Mouse (Mus musculus) midbrain, embryonic 11.5 days (tissue): ENCODE results near the gene Skor1. TPM values are rescaled to one million over a fixed set of nuclear protein-coding genes. Genes with fewer than 3 reads are reported as not detected.
A peak's percentile ranks its signal among the peaks of the same experiment; 100 is the strongest.

ENCODE experiments used
- ATAC-seq: fragments of 200-750 bp; cut with Nextera tagmentation; 2 replicates; pipeline ENCODE4 v1.8.0; 2017; ENCODE audit warnings: moderate TSS enrichment, moderate library complexity; ENCODE audit not compliant: low FRiP score
- DNase-seq: peaks from one replicate; pipeline ENCODE4 v3.0.0; 2015; ENCODE audit warnings: low spot score; ENCODE audit errors: missing footprints
- H3K27ac ChIP-seq: fragments of 300-500 bp; sonication (generic); 2 replicates; pipeline ENCODE4 v1.5.1; 2014; ENCODE audit warnings: low read depth, low read length
- H3K27me3 ChIP-seq: fragments of 300-500 bp; sonication (generic); 2 replicates; pipeline ENCODE4 v1.6.1; 2014; ENCODE audit warnings: mild to moderate bottlenecking, low read length, moderate library complexity, mixed read lengths; ENCODE audit not compliant: control insufficient read depth, insufficient read depth
- H3K36me3 ChIP-seq: fragments of 300-500 bp; sonication (generic); 2 replicates; pipeline ENCODE4 v1.6.1; 2014; ENCODE audit warnings: mild to moderate bottlenecking, low read length, moderate library complexity, mixed read lengths; ENCODE audit not compliant: control insufficient read depth, insufficient read depth
- H3K4me1 ChIP-seq: fragments of 300-500 bp; sonication (generic); 2 replicates; pipeline ENCODE4 v1.6.1; 2014; ENCODE audit warnings: low read length; ENCODE audit not compliant: control insufficient read depth, insufficient read depth
- H3K4me2 ChIP-seq: fragments of 300-500 bp; sonication (generic); 2 replicates; pipeline ENCODE4 v1.6.1; 2014; ENCODE audit warnings: mild to moderate bottlenecking, moderate library complexity
- H3K4me3 ChIP-seq: fragments of 300-500 bp; sonication (generic); 2 replicates; pipeline ENCODE4 v1.5.1; 2014; ENCODE audit warnings: low read depth, low read length
- H3K9ac ChIP-seq: fragments of 300-500 bp; sonication (generic); 2 replicates; pipeline ENCODE4 v1.6.1; 2014; ENCODE audit warnings: low read length
- H3K9me3 ChIP-seq: fragments of 300-500 bp; sonication (generic); 2 replicates; pipeline ENCODE4 v1.6.1; 2016; ENCODE audit warnings: low read length; ENCODE audit not compliant: control insufficient read depth
- WGBS: fragments of 180-500 bp; shearing (Covaris S2); extraction: QIAGEN DNeasy Blood & Tissue Kit; methylation state at CpG from one replicate; pipeline ENCODE4 v1.1.7; 2014; 5-methylcytosine and 5-hydroxymethylcytosine counted together
- polyA plus RNA-seq: library from polyadenylated mRNA; unstranded; fragments of >200 nt; fragmentation: Nextera tagmentation; extraction: Ambion mirVana; gene quantifications from 2 replicates; pipeline ENCODE4 v1.2.1, GENCODE M21; 2014

Gene Skor1
- polyA plus RNA-seq, 1 experiment from 2014 or later: 0.05 TPM

DNA sequence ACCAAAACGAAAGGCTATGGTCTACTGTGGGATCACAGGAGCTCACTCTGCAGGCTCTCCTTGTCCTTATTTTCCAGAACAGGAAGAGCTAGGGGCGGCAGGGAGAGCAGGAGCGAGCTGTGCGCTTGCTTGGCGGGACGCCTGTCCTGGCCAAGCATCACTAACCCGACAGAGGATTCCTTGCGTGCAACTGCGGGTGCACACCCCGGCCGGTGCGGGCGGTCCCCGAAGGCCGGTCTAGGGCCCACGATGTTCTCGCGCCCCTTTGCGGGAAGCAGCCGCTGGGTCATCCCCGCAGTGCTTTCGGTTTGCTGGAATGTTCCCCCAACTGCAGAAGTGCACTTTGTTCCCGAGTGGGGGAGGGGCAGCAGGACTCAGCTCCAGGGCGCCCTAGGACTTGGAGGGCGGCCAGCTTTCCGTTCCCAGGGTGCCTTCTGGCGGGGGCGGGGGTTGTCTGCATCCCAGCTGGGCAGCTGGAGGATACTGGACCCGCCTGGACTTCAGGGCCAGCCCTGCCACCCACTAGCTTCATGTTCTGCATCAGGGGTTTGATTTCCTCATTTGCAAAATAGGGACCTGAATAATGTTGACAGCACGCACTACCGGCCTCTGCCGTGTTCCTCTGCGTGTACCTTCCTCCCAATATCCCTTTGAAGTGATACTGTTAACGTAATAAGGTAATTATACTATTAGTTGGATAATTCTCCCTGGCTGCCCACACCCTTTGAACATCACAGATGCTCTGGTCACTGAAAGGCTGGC lies 39.6 kb downstream of the Skor1 start:
- Histone ChIP-seq H3K27me3 (no peaks in the 10 kb centered on the region), H3K9ac (peak overlapping the region; percentile 75), H3K4me2 (peak overlapping the region; percentile 73), H3K36me3 (no peaks in the 10 kb centered on the region), H3K4me3 (peak overlapping the region; percentile 40), H3K4me1 (peaks cover 15% of the 10 kb centered on the region), H3K27ac (peak overlapping the region; percentile 61), H3K9me3 (no peaks in the 10 kb centered on the region; the same call in 1 of the 2 replicates)
- DNase-seq: peak; percentile 96
- 2% methylated on average over 34 of the region's 34 CpGs for WGBS
- ATAC-seq: peak; percentile 64

DNA sequence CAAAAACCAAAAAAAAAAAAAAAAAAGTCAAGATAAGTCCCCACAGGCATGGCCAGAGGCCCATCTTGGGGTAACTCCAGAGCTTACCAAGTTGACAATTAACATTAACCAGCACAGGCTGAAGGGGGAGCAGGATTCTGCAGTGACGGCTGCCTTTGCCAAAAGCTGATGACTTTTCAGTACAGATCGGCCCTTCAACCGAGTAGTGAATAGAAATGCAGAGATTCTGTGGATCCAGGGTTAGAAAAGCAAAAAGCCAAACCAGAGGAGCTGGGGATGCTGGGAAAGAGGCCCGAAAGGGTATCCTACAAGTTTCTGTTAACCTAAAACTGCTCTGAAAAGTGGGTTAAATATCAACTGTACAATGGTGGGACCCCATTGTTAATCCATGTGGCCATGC lies 40.2 kb downstream of the Skor1 start:
- peak overlapping the region; percentile 61; the same call in 1 of the 2 replicates for H3K27ac ChIP-seq
- 50% methylated on average over 4 of the region's 4 CpGs for WGBS
- ATAC-seq (no peak), DNase-seq (peak; percentile 93)
- H3K9ac ChIP-seq: peak overlapping the region; percentile 75
- peak overlapping the region; percentile 73 for H3K4me2 ChIP-seq
- no peaks in the 10 kb centered on the region for H3K27me3 ChIP-seq
- no peaks in the 10 kb centered on the region; the same call in 1 of the 2 replicates for H3K9me3 ChIP-seq
- H3K4me1 ChIP-seq: peaks cover 15% of the 10 kb centered on the region
- H3K36me3 ChIP-seq: no peaks in the 10 kb centered on the region
- H3K4me3 ChIP-seq: peak overlapping the region; percentile 40

DNA sequence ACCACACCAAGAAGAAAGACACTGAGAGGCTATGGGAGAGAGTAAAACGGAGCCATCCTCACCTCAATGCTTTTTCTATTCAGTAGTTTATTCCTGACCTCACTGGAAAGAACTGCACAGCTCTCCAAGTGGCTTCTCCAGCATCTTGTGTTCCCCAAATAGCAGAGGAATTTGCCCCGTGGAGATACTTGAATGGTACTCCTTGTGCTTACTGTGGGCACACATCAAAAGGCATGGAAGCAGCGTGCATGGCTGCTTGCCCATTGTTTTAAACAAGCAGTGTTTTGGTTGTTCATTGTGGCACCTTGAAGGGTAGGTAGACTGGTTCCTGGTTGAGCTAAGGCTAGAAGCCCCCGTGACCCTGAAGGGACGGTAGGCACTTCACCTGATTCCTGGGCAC lies 48.1 kb downstream of the Skor1 start:
- 44% methylated on average over 5 of the region's 5 CpGs for WGBS
- Histone ChIP-seq H3K36me3 (no peaks in the 10 kb centered on the region), H3K4me1 (peaks cover 10% of the 10 kb centered on the region), H3K4me3 (no peak overlapping the region), H3K27me3 (no peaks in the 10 kb centered on the region), H3K9ac (no peak overlapping the region), H3K4me2 (no peak overlapping the region), H3K9me3 (no peaks in the 10 kb centered on the region), H3K27ac (no peak overlapping the region; the same call in 1 of the 2 replicates)
- no peak for DNase-seq
- ATAC-seq: no peak

DNA sequence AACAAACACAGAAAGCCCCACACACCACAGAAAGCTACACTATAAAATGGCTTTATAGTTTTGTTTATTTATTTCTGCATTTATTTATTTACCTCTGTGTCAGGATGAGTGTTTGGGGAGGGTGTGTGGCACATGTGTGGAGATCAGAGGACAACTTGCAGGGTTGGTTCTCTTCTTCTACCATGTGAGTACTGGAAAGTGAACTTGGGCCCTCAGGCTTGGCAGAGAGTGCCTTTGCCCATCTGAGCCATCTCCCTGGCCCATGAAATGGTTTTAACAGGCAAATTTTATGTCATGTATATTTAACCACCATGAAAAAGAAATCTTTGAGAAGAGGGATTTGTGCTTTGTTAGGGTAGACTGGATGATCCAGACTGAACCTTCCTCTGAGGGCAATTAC lies 48.9 kb downstream of the Skor1 start:
- Histone ChIP-seq H3K36me3 (no peaks in the 10 kb centered on the region), H3K4me1 (peaks cover 10% of the 10 kb centered on the region), H3K9me3 (no peaks in the 10 kb centered on the region), H3K4me3 (no peak overlapping the region), H3K27ac (no peak overlapping the region), H3K27me3 (no peaks in the 10 kb centered on the region), H3K4me2 (no peak overlapping the region), H3K9ac (no peak overlapping the region)
- DNase-seq (no peak), ATAC-seq (no peak)

DNA sequence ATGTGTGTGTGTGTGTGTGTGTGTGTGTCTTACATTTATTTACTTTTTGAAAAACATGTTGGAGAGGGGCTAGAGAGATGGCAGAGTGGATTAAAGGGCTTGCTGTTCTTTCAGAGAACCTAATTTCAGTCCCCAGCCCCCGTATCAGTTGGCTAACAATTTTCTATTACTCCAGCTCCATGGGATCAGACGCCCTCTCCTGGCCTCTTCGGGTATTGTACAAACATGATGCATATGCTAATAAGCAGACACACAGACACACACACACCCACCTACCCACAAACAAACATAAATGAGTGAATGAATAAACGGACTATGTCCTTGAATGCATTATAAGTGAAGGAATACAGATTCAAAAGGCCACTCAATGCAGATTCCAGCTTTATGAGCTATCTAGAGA lies 49.4 kb downstream of the Skor1 start:
- WGBS: 85% methylated on average over 4 of the region's 4 CpGs
- DNase-seq (no peak), ATAC-seq (no peak)
- Histone ChIP-seq H3K9me3 (no peaks in the 10 kb centered on the region), H3K4me1 (peaks cover 10% of the 10 kb centered on the region), H3K9ac (no peak overlapping the region), H3K27ac (no peak overlapping the region), H3K4me3 (no peak overlapping the region), H3K4me2 (no peak overlapping the region), H3K36me3 (no peaks in the 10 kb centered on the region), H3K27me3 (no peaks in the 10 kb centered on the region)

DNA sequence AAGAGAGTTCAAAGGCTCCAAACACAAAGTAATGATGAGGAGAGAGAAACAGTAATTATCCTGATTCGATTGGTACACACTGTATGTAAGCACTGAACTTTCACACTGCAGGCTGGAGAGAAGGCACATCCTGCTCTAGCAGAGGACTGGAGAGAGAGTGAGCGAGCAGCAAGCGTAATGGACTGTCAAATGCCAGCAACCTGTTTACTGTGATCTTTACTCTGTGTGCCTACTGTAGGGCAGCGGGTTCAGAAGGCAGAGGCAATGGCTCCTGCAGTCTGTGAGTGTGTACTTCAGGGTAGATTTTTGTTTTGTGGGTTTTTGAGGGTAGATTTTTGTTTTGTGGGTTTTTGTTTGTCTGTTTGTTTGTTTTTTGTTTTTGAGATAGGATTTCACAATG lies 49.9 kb downstream of the Skor1 start:
- ATAC-seq (no peak), DNase-seq (no peak)
- H3K9me3 ChIP-seq: no peaks in the 10 kb centered on the region
- no peak overlapping the region for H3K4me2 ChIP-seq
- H3K27ac ChIP-seq: no peak overlapping the region
- no peaks in the 10 kb centered on the region for H3K36me3 ChIP-seq
- H3K27me3 ChIP-seq: no peaks in the 10 kb centered on the region
- H3K4me1 ChIP-seq: peaks cover 10% of the 10 kb centered on the region
- WGBS: 89% methylated on average over 4 of the region's 4 CpGs
- no peak overlapping the region for H3K4me3 ChIP-seq
- no peak overlapping the region for H3K9ac ChIP-seq

DNA sequence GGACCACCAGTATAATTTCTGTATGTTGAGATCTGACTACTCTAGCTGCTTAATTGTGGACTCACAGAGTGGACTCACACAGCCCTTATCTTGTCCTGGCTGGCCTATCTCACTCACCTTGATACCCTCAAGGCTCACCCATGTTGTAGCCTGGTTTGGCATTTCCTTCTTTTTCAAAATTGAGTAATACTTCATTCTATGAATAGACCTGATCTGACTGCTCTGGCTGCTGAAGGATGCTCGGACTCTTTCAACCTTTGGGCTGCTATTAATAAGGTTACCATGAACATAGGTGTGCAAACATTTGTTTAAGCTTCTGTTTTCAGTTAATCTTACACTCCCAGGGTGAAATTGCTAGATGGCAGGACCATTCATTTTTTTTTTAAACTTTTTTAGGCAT lies 51.6 kb downstream of the Skor1 start:
- no peaks in the 10 kb centered on the region for H3K27me3 ChIP-seq
- no peak overlapping the region for H3K27ac ChIP-seq
- no peaks in the 10 kb centered on the region for H3K36me3 ChIP-seq
- no peaks in the 10 kb centered on the region for H3K9me3 ChIP-seq
- H3K4me2 ChIP-seq: no peak overlapping the region
- H3K4me1 ChIP-seq: peaks cover 18% of the 10 kb centered on the region
- ATAC-seq: no peak
- no peak for DNase-seq
- H3K4me3 ChIP-seq: no peak overlapping the region
- no peak overlapping the region for H3K9ac ChIP-seq
- 91% methylated on average over 1 of the region's 1 CpGs for WGBS

DNA sequence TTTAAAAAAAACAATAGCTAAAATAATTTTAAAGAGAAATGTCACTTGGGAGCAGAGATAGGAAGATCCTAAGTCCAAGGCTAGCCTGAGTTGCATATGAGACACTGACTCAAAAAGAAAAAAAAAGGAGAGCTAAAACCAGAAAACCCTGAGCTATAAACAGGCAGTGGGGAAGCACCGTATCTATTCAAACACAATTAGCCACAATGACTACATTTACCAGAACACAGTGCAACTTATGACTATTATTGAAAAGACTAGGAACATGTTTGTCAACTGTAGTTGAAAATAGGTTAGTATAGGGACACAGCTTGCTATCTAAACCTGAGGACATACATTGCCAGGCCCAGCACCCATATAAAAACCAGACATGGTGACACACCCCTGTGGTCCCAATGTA lies 54.7 kb downstream of the Skor1 start:
- 96% methylated on average over 1 of the region's 1 CpGs for WGBS
- Histone ChIP-seq H3K4me3 (no peak overlapping the region), H3K4me1 (peaks cover 18% of the 10 kb centered on the region), H3K4me2 (no peak overlapping the region), H3K36me3 (no peaks in the 10 kb centered on the region), H3K9ac (no peak overlapping the region), H3K27me3 (no peaks in the 10 kb centered on the region), H3K27ac (no peak overlapping the region), H3K9me3 (no peaks in the 10 kb centered on the region)
- ATAC-seq: no peak
- DNase-seq: no peak

DNA sequence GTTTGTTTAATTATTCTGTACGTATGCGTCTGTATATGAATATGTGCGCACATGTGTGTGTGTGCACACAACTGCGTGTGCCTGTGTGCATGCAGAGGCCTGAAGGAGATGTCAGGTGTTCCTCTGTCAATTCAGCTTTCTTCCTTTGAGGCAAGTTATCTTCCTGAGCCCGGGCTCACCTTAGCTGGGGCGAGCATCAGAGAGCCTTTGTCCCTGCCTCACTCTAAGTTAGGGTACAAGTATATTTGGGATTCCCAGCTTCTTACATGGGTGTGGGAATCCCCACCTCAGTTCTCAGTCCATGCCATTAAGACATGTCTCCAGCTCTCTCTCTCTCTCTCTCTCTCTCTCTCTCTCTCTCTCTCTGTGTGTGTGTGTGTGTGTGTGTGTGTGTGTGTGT lies 56.2 kb downstream of the Skor1 start:
- Histone ChIP-seq H3K9me3 (no peaks in the 10 kb centered on the region), H3K27me3 (no peaks in the 10 kb centered on the region), H3K27ac (peak overlapping the region; percentile 82), H3K4me2 (peak overlapping the region; percentile 38), H3K4me1 (peaks cover 18% of the 10 kb centered on the region), H3K9ac (peak overlapping the region; percentile 54; the same call in 1 of the 2 replicates), H3K4me3 (peak overlapping the region; percentile 2; the same call in 1 of the 2 replicates), H3K36me3 (no peaks in the 10 kb centered on the region)
- DNase-seq: peak; percentile 94
- 4% methylated on average over 6 of the region's 6 CpGs for WGBS
- peak; percentile 65; the same call in 1 of the 2 replicates for ATAC-seq
